Mouse (Mus musculus): ENCODE data around the gene Vmn1r234. TPM values are rescaled to one million over a fixed set of nuclear protein-coding genes. Genes with fewer than 3 reads are reported as not detected.
A peak's percentile ranks its signal among the peaks of the same experiment; 100 is the strongest.
"Not testable (repeated sequence)": the region's sequence is repeated elsewhere in the genome, so short reads cannot be mapped to it uniquely, and the experiment has no call there.

Vmn1r234 gene
- polyA plus RNA-seq (2015; fragmentation: Nextera tagmentation; extraction: Ambion mirVana) = not detected in 2 replicates

- 57% methylated on average over 1 of the region's 1 CpGs for WGBS (ENCODE audit: insufficient replicate concordance)
- no peak within 1 kb of the TSS for H3K27ac ChIP-seq
- no peak within 1 kb of the TSS for H3K9ac ChIP-seq
- H3K4me2 ChIP-seq = no peak within 1 kb of the TSS
- H3K27me3 ChIP-seq = no peaks in the 10 kb centered on the region
- ATAC-seq (ENCODE audit: low read depth) (no peak), DNase-seq (no peak)
- no peaks in the 10 kb centered on the region for H3K9me3 ChIP-seq (replicated peaks)
- H3K4me3 ChIP-seq (replicated peaks) = no peak within 1 kb of the TSS
- no peaks in the 10 kb centered on the region for H3K36me3 ChIP-seq
- H3K4me1 ChIP-seq (replicated peaks) = no peaks in the 10 kb centered on the region
Measured at GRCm38 (mm10) chr17:21225787-21226186, at the start of gene Vmn1r234. Gene Vmn1r234, plus strand, starts transcription at chr17:21226087.

GRCm38 (mm10) chr17:21211081-21211480, 14.8 kb upstream of the Vmn1r234 start:
- H3K36me3 ChIP-seq; H3K9ac ChIP-seq; DNase-seq; H3K4me2 ChIP-seq; H3K27me3 ChIP-seq; H3K27ac ChIP-seq; H3K4me3 ChIP-seq (replicated peaks); H3K9me3 ChIP-seq (replicated peaks); ATAC-seq (ENCODE audit: low read depth); H3K4me1 ChIP-seq (replicated peaks): not testable (repeated sequence)
- WGBS (ENCODE audit: insufficient replicate concordance) = 46% methylated on average over 1 of the region's 1 CpGs

GRCm38 (mm10) chr17:21231654-21232053, 5.8 kb downstream of the Vmn1r234 start:
- no peak overlapping the region for H3K4me3 ChIP-seq (replicated peaks)
- H3K27me3 ChIP-seq = no peaks in the 10 kb centered on the region
- DNase-seq (no peak), ATAC-seq (ENCODE audit: low read depth) (no peak)
- no peaks in the 10 kb centered on the region for H3K9me3 ChIP-seq (replicated peaks)
- H3K36me3 ChIP-seq = no peaks in the 10 kb centered on the region
- H3K27ac ChIP-seq = no peak overlapping the region
- H3K4me1 ChIP-seq (replicated peaks) = no peaks in the 10 kb centered on the region
- H3K4me2 ChIP-seq = no peak overlapping the region
- no peak overlapping the region for H3K9ac ChIP-seq
- 25% methylated on average over 9 of the region's 9 CpGs for WGBS (ENCODE audit: insufficient replicate concordance)

GRCm38 (mm10) chr17:21256111-21256510, 30.2 kb downstream of the Vmn1r234 start, which contains the start of gene Vmn1r235:
Gene Vmn1r235, plus strand, starts transcription at chr17:21256411.
- Histone ChIP-seq H3K4me1 (replicated peaks) (no peaks in the 10 kb centered on the region), H3K4me2 (no peak within 1 kb of the TSS), H3K9ac (no peak within 1 kb of the TSS), H3K27me3 (no peaks in the 10 kb centered on the region), H3K36me3 (no peaks in the 10 kb centered on the region), H3K27ac (no peak within 1 kb of the TSS), H3K9me3 (replicated peaks) (no peaks in the 10 kb centered on the region), H3K4me3 (replicated peaks) (no peak within 1 kb of the TSS)
- ATAC-seq (ENCODE audit: low read depth) = no peak
- no peak for DNase-seq

GRCm38 (mm10) chr17:21272103-21272502, 46.2 kb downstream of the Vmn1r234 start:
- WGBS (ENCODE audit: insufficient replicate concordance) = 7% methylated on average over 4 of the region's 4 CpGs
- Histone ChIP-seq H3K36me3 (no peaks in the 10 kb centered on the region), H3K4me1 (replicated peaks) (no peaks in the 10 kb centered on the region), H3K4me3 (replicated peaks) (no peak overlapping the region), H3K27me3 (no peaks in the 10 kb centered on the region), H3K4me2 (no peak overlapping the region), H3K9me3 (replicated peaks) (no peaks in the 10 kb centered on the region), H3K9ac (no peak overlapping the region), H3K27ac (no peak overlapping the region)
- ATAC-seq (ENCODE audit: low read depth) (no peak), DNase-seq (peak; percentile 22)

GRCm38 (mm10) chr17:21282642-21283041, 56.8 kb downstream of the Vmn1r234 start, which contains the start of gene Vmn1r236:
Gene Vmn1r236, plus strand, starts transcription at chr17:21282942.
- no peaks in the 10 kb centered on the region for H3K27me3 ChIP-seq
- no peak within 1 kb of the TSS for H3K4me3 ChIP-seq (replicated peaks)
- no peaks in the 10 kb centered on the region for H3K4me1 ChIP-seq (replicated peaks)
- H3K36me3 ChIP-seq = no peaks in the 10 kb centered on the region
- DNase-seq (no peak), ATAC-seq (ENCODE audit: low read depth) (no peak)
- 55% methylated on average over 3 of the region's 3 CpGs for WGBS (ENCODE audit: insufficient replicate concordance)
- H3K4me2 ChIP-seq = no peak within 1 kb of the TSS
- no peaks in the 10 kb centered on the region for H3K9me3 ChIP-seq (replicated peaks)
- H3K27ac ChIP-seq = no peak within 1 kb of the TSS
- H3K9ac ChIP-seq = no peak within 1 kb of the TSS

- H3K9ac ChIP-seq = no peak overlapping the region
- no peak overlapping the region for H3K27ac ChIP-seq
- no peak for DNase-seq
- H3K9me3 ChIP-seq (replicated peaks) = no peaks in the 10 kb centered on the region
- ATAC-seq (ENCODE audit: low read depth) = no peak
- H3K27me3 ChIP-seq = no peaks in the 10 kb centered on the region
- no peak overlapping the region for H3K4me3 ChIP-seq (replicated peaks)
- no peaks in the 10 kb centered on the region for H3K4me1 ChIP-seq (replicated peaks)
- H3K4me2 ChIP-seq = no peak overlapping the region
- H3K36me3 ChIP-seq = no peaks in the 10 kb centered on the region
Measured at GRCm38 (mm10) chr17:21284395-21284794, 58.5 kb downstream of the Vmn1r234 start.

Small RNAs within 50 kb of the gene (microRNA-seq; reads per million reads assigned to microRNA genes)
- not detected for gene Gm26384

Other genes starting within 250 kb of the Vmn1r234 start
- gene Vmn1r233, start 229.6 kb upstream of the Vmn1r234 start, polyA plus RNA-seq (2015; fragmentation: Nextera tagmentation; extraction: Ambion mirVana) = not detected in 2 replicates
- 4.8 and 5.1 TPM in 2 replicates for gene Zfp160, start 217.2 kb upstream of the Vmn1r234 start, polyA plus RNA-seq (2015; fragmentation: Nextera tagmentation; extraction: Ambion mirVana)
- not detected in 2 replicates for gene Vmn1r235, start 30.3 kb downstream of the Vmn1r234 start, polyA plus RNA-seq (2015; fragmentation: Nextera tagmentation; extraction: Ambion mirVana)
- not detected in 2 replicates for gene Vmn1r236, start 56.9 kb downstream of the Vmn1r234 start, polyA plus RNA-seq (2015; fragmentation: Nextera tagmentation; extraction: Ambion mirVana)
- not detected in 2 replicates for gene Vmn1r237, start 85.8 kb downstream of the Vmn1r234 start, polyA plus RNA-seq (2015; fragmentation: Nextera tagmentation; extraction: Ambion mirVana)
- gene Zfp677, start 157.7 kb downstream of the Vmn1r234 start, polyA plus RNA-seq (2015; fragmentation: Nextera tagmentation; extraction: Ambion mirVana) = 0.68 and 1.1 TPM in 2 replicates
- gene Zfp54, start 197.1 kb downstream of the Vmn1r234 start, polyA plus RNA-seq (2015; fragmentation: Nextera tagmentation; extraction: Ambion mirVana) = 2.1 and 2.6 TPM in 2 replicates
- 6.5 and 7.8 TPM in 2 replicates for gene Zfp51, start 224.3 kb downstream of the Vmn1r234 start, polyA plus RNA-seq (2015; fragmentation: Nextera tagmentation; extraction: Ambion mirVana)

Measured in liver, embryonic 13.5 days (tissue).